Mouse (Mus musculus): Measurements from ENCODE around the gene Tmem30c. TPM values are rescaled to one million over a fixed set of nuclear protein-coding genes. Genes with fewer than 3 reads are reported as not detected.

Gene Tmem30c
- polyA plus RNA-seq (2012; rRNA removed): 0.05 TPM in 1 of 2 replicates, not detected in the other

DNA sequence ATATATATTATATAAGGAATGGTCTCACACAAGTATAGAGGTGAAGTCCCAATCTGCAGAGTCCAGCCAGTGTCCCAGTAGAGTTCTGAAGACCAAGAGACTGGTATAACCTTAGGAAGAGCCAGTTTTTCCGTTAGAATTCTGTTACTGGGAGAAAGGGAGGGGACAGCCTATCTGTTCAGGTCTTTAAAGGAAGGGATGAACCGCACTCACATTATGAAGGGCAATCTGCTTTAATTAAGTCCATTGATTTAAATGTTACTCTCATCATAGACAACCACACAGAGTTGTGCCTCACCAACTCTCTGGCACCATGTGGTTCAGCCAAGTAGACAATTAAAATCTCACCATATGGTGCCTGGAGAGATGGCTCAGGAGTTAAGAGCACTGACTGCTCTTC, at the start of gene Tmem30c:
TSS of gene Tmem30c (minus strand) at position 101 of the 400 bp plus-strand sequence.

DNA sequence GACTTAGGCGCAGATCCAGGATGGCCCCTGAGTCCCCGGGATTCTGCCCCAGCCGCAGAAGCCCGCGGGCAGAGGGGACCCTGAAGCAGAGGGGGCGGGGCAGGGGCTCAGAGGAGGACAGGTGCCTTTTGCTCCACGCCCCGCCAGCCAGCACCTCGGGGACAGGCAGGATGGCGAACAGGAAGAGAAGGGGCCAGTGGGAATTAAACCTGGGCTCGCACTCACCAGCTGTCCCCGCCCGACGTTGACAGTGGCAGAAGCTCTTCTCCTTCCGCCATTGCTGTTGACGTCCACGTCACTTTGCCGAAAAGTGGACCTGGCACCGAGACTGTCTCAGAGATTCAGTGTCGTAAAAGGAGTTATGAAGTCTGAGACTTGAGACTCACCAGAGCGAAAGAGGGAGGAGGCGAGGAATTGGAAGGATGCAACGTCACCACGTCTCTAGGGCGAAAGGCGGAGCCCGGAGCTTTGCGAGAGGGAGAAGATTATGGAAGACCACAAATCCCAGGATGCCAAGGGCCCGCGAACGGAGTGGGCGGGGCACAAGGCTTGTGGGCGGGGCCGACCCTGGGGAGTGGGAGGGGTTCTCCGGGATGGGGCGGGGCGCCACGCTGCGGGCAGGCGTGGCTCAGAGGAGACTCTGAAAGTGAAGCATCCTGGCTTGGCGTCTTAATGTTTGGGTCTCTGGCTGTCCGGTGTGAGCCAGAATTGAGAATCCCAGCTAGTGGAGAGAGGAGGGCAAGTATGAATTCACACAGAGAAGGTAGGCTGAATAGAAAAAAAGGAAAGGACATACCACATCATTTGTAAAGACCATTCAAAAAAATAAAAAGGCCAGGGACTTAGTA, 61.4 kb downstream of the Tmem30c start, which contains the start of gene Tbc1d23:
TSS of gene Tbc1d23 (minus strand) at position 416 of the 848 bp plus-strand sequence.

Other genes starting within 250 kb of the Tmem30c start
- not detected in 2 replicates for gene Tmem45a2, start 221.5 kb downstream of the Tmem30c start, polyA plus RNA-seq (2012; rRNA removed)
- 9.4 and 10.4 TPM in 2 replicates for gene Tomm70a, start 171.2 kb downstream of the Tmem30c start, polyA plus RNA-seq (2012; rRNA removed)
- gene Nit2, start 125.5 kb downstream of the Tmem30c start, polyA plus RNA-seq (2012; rRNA removed): 10.7 and 11.2 TPM in 2 replicates
- 6.9 and 7.9 TPM in 2 replicates for gene Tbc1d23, start 61.4 kb downstream of the Tmem30c start, polyA plus RNA-seq (2012; rRNA removed)
- 9.2 and 11.3 TPM in 2 replicates for gene Filip1l, start 60.2 kb upstream of the Tmem30c start, polyA plus RNA-seq (2012; rRNA removed)

Measured in colon, adult 2 months (tissue).